Mouse (Mus musculus) spleen, postnatal 36 days (tissue): ENCODE results near the gene Odf2.
"Not testable (repeated sequence)": the region's sequence is repeated elsewhere in the genome, so short reads cannot be mapped to it uniquely, and the experiment has no call there.

ENCODE experiments used
- DNase-seq, 2 experiments: peaks; one replicate each; pipeline ENCODE4 v3.0.0; 2022; ENCODE audit warnings: low spot score in 2 of 2, mixed read lengths in 1 of 2

The Odf2 gene

GRCm38 (mm10) chr2:29868949-29869645, 19.9 kb upstream of the Odf2 start, which contains the start of gene Cercam:
TSS of gene Cercam (plus strand) at chr2:29869164.
- DNase-seq, result peak; percentile 77 to 83

- DNase-seq, result peak; percentile 66 to 78
These were observed 19.2 kb upstream of the Odf2 start for GRCm38 (mm10) chr2:29869646-29870451.

- DNase-seq, result no peak
These were observed 16.3 kb upstream of the Odf2 start for GRCm38 (mm10) chr2:29872581-29873295.

- DNase-seq, result no peak
These were observed 15.2 kb upstream of the Odf2 start for GRCm38 (mm10) chr2:29873801-29874200.

- DNase-seq, result no peak
These were observed 11.0 kb upstream of the Odf2 start for GRCm38 (mm10) chr2:29878061-29878460.

GRCm38 (mm10) chr2:29879191-29879590, 9.8 kb upstream of the Odf2 start:
- DNase-seq, result no peak

GRCm38 (mm10) chr2:29879964-29880830, 8.8 kb upstream of the Odf2 start:
- DNase-seq, result no peak

GRCm38 (mm10) chr2:29886659-29887292, 2.2 kb upstream of the Odf2 start:
- not testable (repeated sequence) for DNase-seq

GRCm38 (mm10) chr2:29889991-29890833, 1.2 kb downstream of the Odf2 start:
- DNase-seq, result peak; percentile 76 to 84

- no peak for DNase-seq
These were observed 2.8 kb downstream of the Odf2 start for GRCm38 (mm10) chr2:29891773-29892172.

- DNase-seq, result no peak
These were observed 7.0 kb downstream of the Odf2 start for GRCm38 (mm10) chr2:29896071-29896470.

GRCm38 (mm10) chr2:29897366-29897765, 8.3 kb downstream of the Odf2 start:
- no peak for DNase-seq

- no peak for DNase-seq
These were observed 9.1 kb downstream of the Odf2 start for GRCm38 (mm10) chr2:29898081-29898480.

- no peak for DNase-seq
These were observed 13.2 kb downstream of the Odf2 start for GRCm38 (mm10) chr2:29902194-29902593.

- not testable (repeated sequence) for DNase-seq
These were observed 19.1 kb downstream of the Odf2 start for GRCm38 (mm10) chr2:29908171-29908570.

GRCm38 (mm10) chr2:29910042-29910441, 21.0 kb downstream of the Odf2 start:
- no peak for DNase-seq

- peak; percentile 40 to 56 for DNase-seq
These were observed 28.6 kb downstream of the Odf2 start for GRCm38 (mm10) chr2:29917621-29918020.

GRCm38 (mm10) chr2:29922011-29922410, 33.0 kb downstream of the Odf2 start:
- peak; percentile 48 for DNase-seq

GRCm38 (mm10) chr2:29926542-29926941, 37.5 kb downstream of the Odf2 start:
- DNase-seq, result no peak

GRCm38 (mm10) chr2:29930506-29930905, 41.5 kb downstream of the Odf2 start:
- DNase-seq, result no peak
